Mouse (Mus musculus): ENCODE measurements around the gene Ptch1. TPM values are rescaled to one million over a fixed set of nuclear protein-coding genes. Genes with fewer than 3 reads are reported as not detected.
A peak's percentile ranks its signal among the peaks of the same experiment; 100 is the strongest.

Gene Ptch1
- polyA plus RNA-seq (2015; fragmentation: Nextera tagmentation; extraction: Ambion mirVana) = 32.1 and 34.3 TPM in 2 replicates

DNA sequence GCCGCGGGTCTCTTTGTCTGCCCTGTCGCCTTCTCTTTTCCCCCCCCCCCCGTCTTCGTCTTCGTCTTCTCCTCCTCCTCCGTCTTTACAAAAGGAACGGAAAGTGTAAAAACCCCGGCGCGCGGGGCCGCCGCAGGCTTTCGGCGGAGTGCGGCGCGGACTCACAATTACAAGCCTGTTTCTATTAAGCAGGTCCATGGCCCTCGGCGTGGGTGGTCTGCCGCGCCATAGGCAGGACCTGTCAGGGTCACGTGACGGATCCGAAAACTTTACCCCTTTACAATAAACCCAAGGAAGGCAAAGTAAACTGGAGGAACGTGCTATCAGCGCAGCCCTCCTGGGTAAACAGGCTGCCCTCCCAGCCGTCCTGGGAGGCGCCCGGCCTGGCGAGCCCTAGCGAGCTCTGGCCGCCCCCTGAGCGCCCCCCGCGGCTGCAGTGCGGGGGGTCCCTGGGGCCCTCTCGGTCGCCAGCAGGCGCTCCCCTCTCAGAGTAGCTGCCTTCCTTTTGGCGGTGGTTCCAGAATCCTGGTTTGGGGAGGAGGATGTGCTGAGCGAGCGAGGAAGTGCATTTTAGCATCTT, at the start of gene Ptch1:
Ptch1 (minus strand) TSS at position 343 of the 580 bp plus-strand sequence.
- under 1% methylated on average over 42 of the region's 44 CpGs for WGBS
- Histone ChIP-seq H3K9ac (peak within 1 kb of the TSS; percentile 62), H3K4me1 (peaks cover 11% of the 10 kb centered on the region), H3K36me3 (no peaks in the 10 kb centered on the region), H3K4me3 (replicated peaks) (peak within 1 kb of the TSS; percentile 68), H3K27me3 (replicated peaks) (0 out of 2 replicates have a peak, but pooled peaks cover 6% of the 10 kb centered on the region), H3K9me3 (no peaks in the 10 kb centered on the region), H3K27ac (peak within 1 kb of the TSS; percentile 87), H3K4me2 (peak within 1 kb of the TSS; percentile 96)
- ATAC-seq (ENCODE audit: insufficient read depth, low FRiP score, low read depth) = peak; percentile 48

DNA sequence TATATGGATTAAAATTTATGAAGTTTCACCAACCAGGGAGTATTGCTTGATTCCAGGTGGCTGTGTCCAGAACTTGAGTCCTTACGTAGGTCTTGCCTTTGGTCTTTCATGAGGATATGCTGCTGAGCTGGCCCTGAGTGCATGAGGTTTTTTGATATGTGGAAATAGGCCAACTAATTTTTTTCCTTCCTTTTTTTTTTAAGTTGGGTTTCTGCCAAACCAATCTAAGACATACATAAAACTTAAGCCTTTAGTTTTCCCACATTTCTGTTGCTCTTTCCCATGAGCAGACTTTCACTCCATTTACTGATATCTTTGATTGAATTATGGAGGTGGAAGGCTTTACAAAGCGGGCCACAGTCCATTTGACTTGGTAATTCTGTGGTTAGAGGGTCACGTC, 47.9 kb upstream of the Ptch1 start:
- WGBS = 60% methylated on average over 3 of the region's 3 CpGs
- ATAC-seq (ENCODE audit: insufficient read depth, low FRiP score, low read depth) = no peak
- Histone ChIP-seq H3K9ac (no peak overlapping the region), H3K27me3 (replicated peaks) (no peaks in the 10 kb centered on the region), H3K27ac (no peak overlapping the region), H3K4me1 (no peaks in the 10 kb centered on the region), H3K4me2 (no peak overlapping the region), H3K9me3 (no peaks in the 10 kb centered on the region), H3K4me3 (replicated peaks) (no peak overlapping the region), H3K36me3 (no peaks in the 10 kb centered on the region)

DNA sequence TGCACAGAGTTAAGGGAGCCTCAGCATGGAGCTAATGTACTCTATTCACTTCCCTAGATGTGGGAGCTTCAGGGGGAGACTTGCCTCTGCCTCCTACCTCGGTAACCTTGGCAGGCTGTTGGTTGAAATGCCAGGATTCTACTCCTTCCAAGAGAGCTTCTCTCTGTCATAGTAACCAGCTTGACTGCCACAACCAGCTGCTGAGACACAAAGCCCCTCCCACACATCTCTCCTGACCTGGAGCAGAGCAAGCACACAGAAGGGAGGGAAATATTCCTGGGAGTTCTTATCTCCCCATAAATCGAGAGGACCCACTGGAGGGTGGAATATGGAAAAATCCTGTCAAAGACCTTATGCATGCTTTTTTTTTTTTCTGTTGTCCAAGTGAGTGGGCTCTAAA, 39.8 kb upstream of the Ptch1 start:
- H3K27ac ChIP-seq = no peak overlapping the region
- no peaks in the 10 kb centered on the region for H3K36me3 ChIP-seq
- 38% methylated on average over 2 of the region's 2 CpGs for WGBS
- H3K4me1 ChIP-seq = peaks cover 8% of the 10 kb centered on the region; the same call in 1 of the 2 replicates
- H3K27me3 ChIP-seq (replicated peaks) = no peaks in the 10 kb centered on the region
- H3K4me2 ChIP-seq = no peak overlapping the region
- H3K4me3 ChIP-seq (replicated peaks) = no peak overlapping the region
- no peak for ATAC-seq (ENCODE audit: insufficient read depth, low FRiP score, low read depth)
- H3K9me3 ChIP-seq = no peaks in the 10 kb centered on the region
- H3K9ac ChIP-seq = no peak overlapping the region

- WGBS = 13% methylated on average over 10 of the region's 10 CpGs
- H3K4me1 ChIP-seq = peaks cover 8% of the 10 kb centered on the region; the same call in 1 of the 2 replicates
- peak overlapping the region; percentile 16; the same call in 1 of the 2 replicates for H3K4me2 ChIP-seq
These were observed 36.3 kb upstream of the Ptch1 start for GRCm38 (mm10) chr13:63609734-63610133.

GRCm38 (mm10) chr13:63597593-63597992, 24.2 kb upstream of the Ptch1 start:
- Histone ChIP-seq H3K27me3 (replicated peaks) (no peaks in the 10 kb centered on the region), H3K4me2 (no peak overlapping the region), H3K27ac (no peak overlapping the region), H3K9ac (no peak overlapping the region), H3K4me3 (replicated peaks) (no peak overlapping the region), H3K4me1 (no peaks in the 10 kb centered on the region), H3K9me3 (no peaks in the 10 kb centered on the region), H3K36me3 (no peaks in the 10 kb centered on the region)
- no peak for ATAC-seq (ENCODE audit: insufficient read depth, low FRiP score, low read depth)
- WGBS = 69% methylated on average over 3 of the region's 3 CpGs

More at GRCm38 (mm10) chr13:63609734-63610133, 36.3 kb upstream of the Ptch1 start:
- no peaks in the 10 kb centered on the region for H3K27me3 ChIP-seq (replicated peaks)
- H3K4me3 ChIP-seq (replicated peaks) = no peak overlapping the region
- no peak overlapping the region for H3K27ac ChIP-seq
- ATAC-seq (ENCODE audit: insufficient read depth, low FRiP score, low read depth) = peak; percentile 63; the same call in 1 of the 2 replicates
- no peak overlapping the region for H3K9ac ChIP-seq
- no peaks in the 10 kb centered on the region for H3K36me3 ChIP-seq
- no peaks in the 10 kb centered on the region for H3K9me3 ChIP-seq

GRCm38 (mm10) chr13:63595869-63596268, 22.5 kb upstream of the Ptch1 start:
- Histone ChIP-seq H3K4me2 (no peak overlapping the region), H3K27me3 (replicated peaks) (no peaks in the 10 kb centered on the region), H3K27ac (no peak overlapping the region), H3K36me3 (no peaks in the 10 kb centered on the region), H3K9me3 (no peaks in the 10 kb centered on the region), H3K9ac (no peak overlapping the region), H3K4me1 (no peaks in the 10 kb centered on the region), H3K4me3 (replicated peaks) (no peak overlapping the region)
- WGBS = 71% methylated on average over 7 of the region's 7 CpGs
- no peak for ATAC-seq (ENCODE audit: insufficient read depth, low FRiP score, low read depth)

DNA sequence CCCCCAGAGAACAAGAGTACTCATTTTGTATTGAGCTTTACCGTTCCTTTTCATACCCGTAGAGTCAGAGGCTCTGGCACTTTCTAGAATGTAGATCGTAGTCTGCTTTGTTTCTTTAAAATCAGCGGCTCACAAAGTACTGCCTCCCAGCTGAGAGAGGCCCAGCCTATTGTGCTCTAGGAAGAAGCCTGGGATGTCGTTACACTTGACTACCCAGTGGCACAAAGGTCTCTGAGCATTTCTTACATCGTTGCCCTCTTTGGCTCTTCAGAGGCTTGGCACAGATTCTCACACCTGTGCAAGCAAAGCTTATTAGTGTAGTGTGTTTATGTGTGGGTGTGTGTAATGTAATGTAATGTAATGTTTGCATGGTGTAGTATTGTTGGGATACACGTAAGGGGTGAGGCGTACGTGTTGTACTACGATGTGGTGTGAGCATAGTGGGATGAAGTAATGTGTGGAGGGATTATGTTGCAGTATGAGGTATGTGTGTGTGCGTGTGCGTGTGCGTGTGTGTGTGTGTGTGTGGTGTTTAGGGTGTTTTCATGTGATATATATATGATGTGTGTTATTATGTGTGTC, 20.2 kb upstream of the Ptch1 start:
- no peak overlapping the region for H3K27ac ChIP-seq
- H3K4me1 ChIP-seq = no peaks in the 10 kb centered on the region
- H3K9ac ChIP-seq = no peak overlapping the region
- H3K4me3 ChIP-seq (replicated peaks) = no peak overlapping the region
- 77% methylated on average over 13 of the region's 13 CpGs for WGBS
- no peak for ATAC-seq (ENCODE audit: insufficient read depth, low FRiP score, low read depth)
- H3K27me3 ChIP-seq (replicated peaks) = no peaks in the 10 kb centered on the region
- H3K36me3 ChIP-seq = no peaks in the 10 kb centered on the region
- no peaks in the 10 kb centered on the region for H3K9me3 ChIP-seq
- no peak overlapping the region for H3K4me2 ChIP-seq

DNA sequence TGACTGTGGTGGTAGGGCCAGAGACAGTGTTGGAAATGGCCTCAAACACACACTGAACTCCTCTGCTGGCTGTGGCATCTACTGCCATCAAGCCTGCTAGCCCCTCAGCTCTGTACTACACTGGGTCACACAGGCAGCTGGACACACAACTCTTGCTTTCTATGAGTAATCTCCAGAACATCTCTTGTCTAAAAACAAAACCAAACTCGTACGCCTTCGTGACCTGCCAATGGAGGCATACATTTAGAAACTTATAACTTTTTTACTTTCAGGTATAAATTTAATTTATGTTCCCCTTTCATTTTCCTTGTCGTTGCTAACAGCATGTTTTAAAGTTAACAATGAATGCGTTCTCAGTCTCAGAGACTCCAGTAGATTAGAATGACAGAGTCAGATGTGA, 19.4 kb upstream of the Ptch1 start:
- Histone ChIP-seq H3K4me2 (no peak overlapping the region), H3K27me3 (replicated peaks) (no peaks in the 10 kb centered on the region), H3K36me3 (no peaks in the 10 kb centered on the region), H3K9ac (no peak overlapping the region), H3K9me3 (no peaks in the 10 kb centered on the region), H3K27ac (no peak overlapping the region), H3K4me1 (no peaks in the 10 kb centered on the region), H3K4me3 (replicated peaks) (no peak overlapping the region)
- WGBS = 86% methylated on average over 5 of the region's 5 CpGs
- ATAC-seq (ENCODE audit: insufficient read depth, low FRiP score, low read depth) = no peak

DNA sequence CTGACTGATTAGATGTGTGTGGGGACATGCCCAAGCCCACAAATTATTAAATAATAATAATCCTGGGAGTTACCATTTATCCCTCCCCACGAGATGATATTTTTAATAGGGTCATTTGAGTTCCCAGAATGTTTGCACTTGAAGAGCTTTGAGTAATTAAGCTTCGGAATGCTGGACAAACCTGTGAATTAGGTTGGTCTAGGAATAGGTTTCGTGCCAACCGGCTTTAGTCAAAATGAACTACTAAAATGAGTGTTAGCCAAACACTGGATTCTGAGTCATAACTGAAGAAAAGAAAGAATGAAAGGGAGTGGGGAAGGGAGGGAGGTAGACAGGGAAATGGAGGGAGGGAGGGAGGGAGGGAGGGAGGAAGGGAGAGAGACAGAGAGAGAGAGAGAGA, 1.2 kb upstream of the Ptch1 start:
- H3K4me2 ChIP-seq = no peak overlapping the region
- H3K4me1 ChIP-seq = peaks cover 11% of the 10 kb centered on the region
- H3K27ac ChIP-seq = no peak overlapping the region
- no peak overlapping the region for H3K4me3 ChIP-seq (replicated peaks)
- no peaks in the 10 kb centered on the region for H3K36me3 ChIP-seq
- no peak overlapping the region for H3K9ac ChIP-seq
- 0 out of 2 replicates have a peak, but pooled peaks cover 6% of the 10 kb centered on the region for H3K27me3 ChIP-seq (replicated peaks)
- WGBS = 42% methylated on average over 4 of the region's 4 CpGs
- ATAC-seq (ENCODE audit: insufficient read depth, low FRiP score, low read depth) = no peak
- H3K9me3 ChIP-seq = no peaks in the 10 kb centered on the region

DNA sequence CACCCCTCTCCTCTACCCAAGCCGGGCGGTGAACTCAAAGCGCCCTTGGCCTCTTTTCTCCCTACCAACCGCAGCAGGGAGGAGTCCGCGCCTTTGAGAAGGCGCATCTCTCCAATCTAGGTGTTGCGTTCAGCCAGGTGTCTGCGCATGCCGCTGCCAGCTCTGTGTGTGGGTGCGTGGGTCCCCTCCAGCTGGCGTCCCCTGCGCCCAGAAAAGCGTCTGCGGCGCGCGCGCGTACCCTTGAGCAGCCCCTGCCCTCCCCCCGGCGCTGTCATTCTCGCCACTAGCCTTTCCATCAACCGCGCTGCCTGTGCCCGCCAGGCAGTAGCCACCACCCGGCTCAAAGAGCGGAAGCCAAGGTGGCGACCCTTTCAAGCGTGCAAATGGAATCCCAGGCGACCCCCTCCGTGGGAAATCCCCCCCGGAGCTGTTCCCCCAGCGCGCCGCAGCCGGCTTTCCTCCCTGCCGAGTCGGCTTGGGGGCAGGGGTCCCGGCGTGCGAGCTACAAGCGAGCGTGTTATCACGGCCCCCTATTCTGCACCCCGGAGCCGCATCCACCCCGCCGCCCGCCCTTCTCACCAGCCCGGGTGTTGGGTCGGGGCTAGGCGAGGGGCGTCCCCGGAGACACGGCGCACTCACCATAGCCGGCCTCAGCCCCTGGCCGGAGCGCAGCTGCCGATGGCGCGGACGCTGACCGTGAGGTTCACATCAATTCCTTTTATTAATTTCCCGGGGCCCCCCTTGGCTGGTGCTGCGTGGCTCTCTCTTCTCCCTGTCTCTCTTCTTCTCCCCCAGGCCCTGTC, 744 bp downstream of the Ptch1 start:
- Histone ChIP-seq H3K4me1 (peaks cover 11% of the 10 kb centered on the region), H3K4me3 (replicated peaks) (peak overlapping the region; percentile 68), H3K9me3 (no peaks in the 10 kb centered on the region), H3K36me3 (no peaks in the 10 kb centered on the region), H3K9ac (peak overlapping the region; percentile 62), H3K4me2 (peak overlapping the region; percentile 96), H3K27me3 (replicated peaks) (0 out of 2 replicates have a peak, but pooled peaks cover 6% of the 10 kb centered on the region), H3K27ac (peak overlapping the region; percentile 87)
- WGBS = under 1% methylated on average over 67 of the region's 67 CpGs
- ATAC-seq (ENCODE audit: insufficient read depth, low FRiP score, low read depth) = no peak

GRCm38 (mm10) chr13:63572111-63572452, 1.3 kb downstream of the Ptch1 start:
- Histone ChIP-seq H3K4me2 (peak overlapping the region; percentile 96), H3K9me3 (no peaks in the 10 kb centered on the region), H3K9ac (peak overlapping the region; percentile 62; the same call in 1 of the 2 replicates), H3K4me3 (replicated peaks) (peak overlapping the region; percentile 68), H3K4me1 (peaks cover 11% of the 10 kb centered on the region), H3K36me3 (no peaks in the 10 kb centered on the region), H3K27ac (peak overlapping the region; percentile 87), H3K27me3 (replicated peaks) (0 out of 2 replicates have a peak, but pooled peaks cover 6% of the 10 kb centered on the region)
- WGBS = 2% methylated on average over 12 of the region's 12 CpGs
- no peak for ATAC-seq (ENCODE audit: insufficient read depth, low FRiP score, low read depth)

DNA sequence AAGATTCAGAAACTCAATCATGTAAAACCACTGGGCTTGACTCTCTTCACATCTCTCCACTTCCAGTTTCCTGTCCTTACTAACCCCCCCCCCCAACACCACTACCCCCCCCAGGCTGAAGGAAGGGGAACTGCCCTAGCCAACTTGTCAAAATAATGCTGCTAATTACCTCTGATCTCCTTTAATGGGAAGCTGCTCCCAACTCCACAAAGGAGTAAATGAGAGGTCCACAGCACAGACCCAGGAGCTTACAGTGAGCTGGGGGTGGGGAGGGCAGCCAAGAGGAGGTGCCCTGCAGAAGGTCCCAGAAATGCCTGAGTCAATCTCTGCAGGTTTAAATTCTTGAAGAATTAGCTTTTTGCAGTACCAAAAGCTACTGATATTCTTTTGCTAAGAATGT, 2.9 kb downstream of the Ptch1 start:
- peaks cover 11% of the 10 kb centered on the region for H3K4me1 ChIP-seq
- no peak for ATAC-seq (ENCODE audit: insufficient read depth, low FRiP score, low read depth)
- H3K4me2 ChIP-seq = peak overlapping the region; percentile 43
- H3K9me3 ChIP-seq = no peaks in the 10 kb centered on the region
- H3K27ac ChIP-seq = peak overlapping the region; percentile 69; the same call in 1 of the 2 replicates
- no peaks in the 10 kb centered on the region for H3K36me3 ChIP-seq
- H3K27me3 ChIP-seq (replicated peaks) = 0 out of 2 replicates have a peak, but pooled peaks cover 6% of the 10 kb centered on the region
- H3K4me3 ChIP-seq (replicated peaks) = peak overlapping the region; percentile 20; the same call in 1 of the 2 replicates
- 0 out of 2 replicates have a peak overlapping the region, but pooled peaks have one; percentile 8 for H3K9ac ChIP-seq

Data from stomach, embryonic 15.5 days (tissue).